Mouse (Mus musculus): ENCODE results near the gene Tsc2. TPM values are rescaled to one million over a fixed set of nuclear protein-coding genes. Genes with fewer than 3 reads are reported as not detected.
A peak's percentile ranks its signal among the peaks of the same experiment; 100 is the strongest.

Gene Tsc2
- polyA plus RNA-seq, 1 experiment = 152 TPM

DNA sequence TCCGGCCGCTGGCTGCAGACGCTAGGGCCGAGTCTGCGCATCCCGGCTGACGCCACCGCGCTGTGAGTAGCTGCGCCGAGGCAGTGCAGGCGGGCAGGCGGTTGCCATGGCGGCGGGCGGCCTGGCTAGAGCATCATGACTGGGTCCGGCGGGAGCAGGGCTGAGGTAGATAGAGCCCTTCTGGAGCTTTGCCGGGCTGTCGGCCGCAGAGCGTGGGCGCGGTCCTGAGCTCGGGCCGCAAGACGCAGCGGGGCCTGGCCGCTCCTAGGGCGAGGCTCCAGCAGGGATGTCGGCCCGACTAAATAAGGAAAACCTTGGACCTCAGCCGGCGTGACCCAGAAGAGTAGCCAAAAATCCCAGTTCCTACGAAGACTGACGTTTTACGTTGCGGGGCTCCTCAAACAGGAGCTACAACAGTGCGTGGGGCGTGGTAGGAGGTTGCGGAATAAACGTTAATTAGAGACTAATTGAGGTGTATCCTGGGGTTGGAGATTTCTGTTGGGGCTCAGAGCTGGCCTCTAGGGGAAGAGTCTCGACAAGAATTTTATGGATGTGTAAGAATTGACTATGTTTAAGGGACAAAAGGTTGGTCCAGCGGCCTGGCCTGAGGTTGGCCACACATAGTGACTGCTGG is 81.9 kb downstream of the Tsc2 start:
- H3K27ac ChIP-seq (ENCODE audit: insufficient read depth, low read depth, low read length) = peak overlapping the region; percentile 63
- DNase-seq = peak; percentile 77
- H3K4me1 ChIP-seq (ENCODE audit: control insufficient read depth, insufficient read depth, low read length) = peaks cover 7% of the 10 kb centered on the region; the same call in 1 of the 2 replicates
- no peaks in the 10 kb centered on the region for H3K36me3 ChIP-seq (ENCODE audit: control insufficient read depth, insufficient read depth, low read length)
- TF ChIP-seq POLR2A (IDR thresholded peaks at IDR 0.05; ENCODE audit: low read depth, low read length) (no peak), CTCF (conservative IDR thresholded peaks at IDR 0.05; ENCODE audit: insufficient read depth, insufficient read length, low read depth, low read length) (no peak)
- 2% methylated on average over 44 of the region's 44 CpGs for WGBS
- no peaks in the 10 kb centered on the region for H3K27me3 ChIP-seq (replicated peaks; ENCODE audit: control insufficient read depth, insufficient read depth, low read length)
- H3K4me3 ChIP-seq (ENCODE audit: insufficient read depth, low read depth, low read length) = peak overlapping the region; percentile 77

DNA sequence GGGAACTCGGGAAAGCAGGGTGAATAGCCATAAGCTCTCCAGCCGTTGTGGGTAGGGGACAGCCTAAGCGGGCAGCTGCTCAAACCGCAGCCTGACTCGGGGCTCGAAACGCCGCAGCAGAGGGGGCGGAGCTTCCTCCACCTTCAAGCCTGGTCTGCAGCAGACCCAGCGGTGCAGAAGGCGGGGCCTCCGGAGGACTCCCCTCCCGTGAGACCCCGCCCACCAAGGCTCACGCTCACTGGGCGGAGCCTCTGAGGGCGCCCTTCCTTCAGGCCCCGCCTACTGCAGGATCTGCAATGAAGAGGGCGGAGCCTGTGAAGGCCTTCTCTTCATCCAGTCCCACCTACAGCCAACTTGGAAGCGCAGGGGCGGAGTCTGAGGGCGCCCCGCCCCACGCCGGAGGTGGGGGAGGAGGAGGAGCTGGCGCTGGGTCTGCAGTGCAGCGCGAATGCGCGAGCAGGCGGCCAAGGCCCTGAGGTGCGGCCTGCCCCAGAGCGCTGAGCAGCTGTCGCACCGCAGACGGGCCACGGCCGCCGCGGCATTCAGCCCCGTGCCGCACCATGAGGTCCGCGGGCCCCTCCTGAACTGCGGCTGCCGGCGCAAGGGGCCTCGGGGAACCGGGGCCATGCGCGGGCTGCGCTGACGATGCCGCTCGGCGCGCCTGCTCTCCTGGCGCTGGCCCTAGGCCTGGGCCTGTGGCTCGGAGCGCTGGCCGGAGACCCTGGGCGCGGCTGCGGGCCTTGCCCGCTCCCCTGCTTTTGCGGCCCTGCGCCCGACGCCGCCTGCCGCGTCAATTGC is 82.6 kb downstream of the Tsc2 start, which contains the start of gene Pkd1:
Gene Pkd1 (plus strand): TSS at position 217 of the 798 bp plus-strand sequence.
- Histone ChIP-seq H3K4me1 (ENCODE audit: control insufficient read depth, insufficient read depth, low read length) (peaks cover 7% of the 10 kb centered on the region; the same call in 1 of the 2 replicates), H3K27ac (ENCODE audit: insufficient read depth, low read depth, low read length) (peak within 1 kb of the TSS; percentile 84), H3K36me3 (ENCODE audit: control insufficient read depth, insufficient read depth, low read length) (no peaks in the 10 kb centered on the region), H3K27me3 (replicated peaks; ENCODE audit: control insufficient read depth, insufficient read depth, low read length) (no peaks in the 10 kb centered on the region), H3K4me3 (ENCODE audit: insufficient read depth, low read depth, low read length) (peak within 1 kb of the TSS; percentile 77)
- under 1% methylated on average over 70 of the region's 72 CpGs for WGBS
- TF ChIP-seq CTCF (conservative IDR thresholded peaks at IDR 0.05; ENCODE audit: insufficient read depth, insufficient read length, low read depth, low read length) (no peak), POLR2A (IDR thresholded peaks at IDR 0.05; ENCODE audit: low read depth, low read length) (peak; percentile 90)
- DNase-seq = peak; percentile 100

DNA sequence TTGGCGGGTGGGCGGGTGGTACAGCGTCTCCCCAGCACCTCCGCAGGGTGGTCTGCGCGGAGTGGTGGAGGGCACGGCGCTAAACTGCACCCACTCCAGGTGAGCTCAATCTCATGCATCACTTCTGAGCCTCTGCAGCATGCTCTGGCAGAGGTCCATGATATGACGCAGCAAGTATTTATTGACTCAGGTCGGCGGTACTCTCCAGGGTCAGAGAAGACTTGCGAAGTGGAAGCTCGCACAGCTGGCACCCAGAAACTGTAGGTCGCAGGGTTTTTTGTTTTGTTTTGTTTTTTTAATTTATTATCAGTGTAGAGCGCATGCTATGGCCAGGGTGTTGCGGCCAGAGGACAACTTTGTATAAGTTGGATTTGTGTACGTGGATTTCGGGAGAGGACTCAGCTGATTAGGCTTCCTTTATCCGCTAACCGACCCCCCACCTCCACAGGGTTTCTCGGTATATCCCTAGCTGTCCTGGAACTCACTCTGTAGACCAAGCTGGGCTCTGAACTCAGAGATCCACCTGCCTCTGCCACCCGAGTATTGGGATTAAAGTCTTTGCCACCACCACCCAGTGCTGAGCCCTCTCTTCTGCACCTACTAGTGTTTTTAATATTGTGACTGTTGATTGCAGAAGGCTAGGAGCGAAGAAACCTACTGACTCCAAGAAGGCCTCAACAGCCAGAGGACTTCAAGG is 83.4 kb downstream of the Tsc2 start:
- TF ChIP-seq POLR2A (IDR thresholded peaks at IDR 0.05; ENCODE audit: low read depth, low read length) (no peak), CTCF (conservative IDR thresholded peaks at IDR 0.05; ENCODE audit: insufficient read depth, insufficient read length, low read depth, low read length) (no peak)

DNA sequence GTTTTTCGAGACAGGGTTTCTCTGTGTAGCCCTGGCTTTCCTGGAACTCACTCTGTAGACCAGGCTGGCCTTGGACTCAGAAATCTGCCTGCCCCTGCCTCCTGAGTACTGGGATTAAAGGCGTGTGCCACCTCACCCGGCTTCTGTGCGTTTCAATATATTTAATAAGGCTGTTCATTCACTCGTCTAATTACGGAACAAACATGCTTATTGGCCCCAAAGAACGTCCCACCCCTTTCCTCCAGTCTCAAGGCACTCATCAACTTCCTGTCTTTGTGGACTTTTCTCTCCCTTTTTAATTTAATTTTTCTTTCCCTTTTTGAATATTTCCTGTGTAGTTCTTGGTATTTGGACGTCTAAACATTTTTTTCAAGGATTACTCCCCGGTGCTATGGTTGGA is 84.0 kb downstream of the Tsc2 start:
- Histone ChIP-seq H3K4me1 (ENCODE audit: control insufficient read depth, insufficient read depth, low read length) (peaks cover 7% of the 10 kb centered on the region; the same call in 1 of the 2 replicates), H3K27me3 (replicated peaks; ENCODE audit: control insufficient read depth, insufficient read depth, low read length) (no peaks in the 10 kb centered on the region), H3K36me3 (ENCODE audit: control insufficient read depth, insufficient read depth, low read length) (no peaks in the 10 kb centered on the region), H3K4me3 (ENCODE audit: insufficient read depth, low read depth, low read length) (peak overlapping the region; percentile 60; the same call in 1 of the 2 replicates), H3K27ac (ENCODE audit: insufficient read depth, low read depth, low read length) (peak overlapping the region; percentile 84)
- WGBS = 13% methylated on average over 9 of the region's 9 CpGs
- TF ChIP-seq CTCF (conservative IDR thresholded peaks at IDR 0.05; ENCODE audit: insufficient read depth, insufficient read length, low read depth, low read length) (no peak), POLR2A (IDR thresholded peaks at IDR 0.05; ENCODE audit: low read depth, low read length) (no peak)
- peak; percentile 68 for DNase-seq

More for the DNA sequence above, 83.4 kb downstream of the Tsc2 start:
- H3K27ac ChIP-seq (ENCODE audit: insufficient read depth, low read depth, low read length) = peak overlapping the region; percentile 84
- H3K27me3 ChIP-seq (replicated peaks; ENCODE audit: control insufficient read depth, insufficient read depth, low read length) = no peaks in the 10 kb centered on the region
- peak; percentile 87 for DNase-seq
- 3% methylated on average over 23 of the region's 23 CpGs for whole genome bisulfite sequencing
- H3K36me3 ChIP-seq (ENCODE audit: control insufficient read depth, insufficient read depth, low read length) = no peaks in the 10 kb centered on the region
- peak overlapping the region; percentile 60 for H3K4me3 ChIP-seq (ENCODE audit: insufficient read depth, low read depth, low read length)
- H3K4me1 ChIP-seq (ENCODE audit: control insufficient read depth, insufficient read depth, low read length) = peaks cover 7% of the 10 kb centered on the region; the same call in 1 of the 2 replicates

DNA sequence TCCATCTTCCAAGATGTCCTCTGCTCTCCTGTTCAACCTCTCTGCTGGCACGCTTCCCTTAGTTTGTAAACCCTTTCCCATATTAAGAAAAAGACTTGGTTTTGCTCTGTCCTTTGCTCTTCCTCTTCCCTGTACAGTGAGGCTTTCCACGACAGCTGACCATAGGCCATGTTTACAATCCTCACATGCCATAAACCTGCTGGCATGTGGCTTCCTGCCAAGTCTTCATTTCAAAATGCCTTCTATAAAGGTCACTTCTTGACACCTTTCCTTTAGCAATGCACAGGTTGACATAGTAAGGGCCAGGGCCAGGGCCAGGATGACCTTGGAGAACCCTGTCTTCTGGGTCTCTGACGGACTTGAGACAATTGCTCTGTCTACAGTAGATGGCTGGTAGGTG is 86.2 kb downstream of the Tsc2 start:
- peak; percentile 37 for DNase-seq
- Histone ChIP-seq H3K36me3 (ENCODE audit: control insufficient read depth, insufficient read depth, low read length) (no peaks in the 10 kb centered on the region), H3K27me3 (replicated peaks; ENCODE audit: control insufficient read depth, insufficient read depth, low read length) (no peaks in the 10 kb centered on the region), H3K4me3 (ENCODE audit: insufficient read depth, low read depth, low read length) (no peak overlapping the region), H3K27ac (ENCODE audit: insufficient read depth, low read depth, low read length) (no peak overlapping the region), H3K4me1 (ENCODE audit: control insufficient read depth, insufficient read depth, low read length) (peaks cover 4% of the 10 kb centered on the region; the same call in 1 of the 2 replicates)
- no peak for TF ChIP-seq CTCF (conservative IDR thresholded peaks at IDR 0.05; ENCODE audit: insufficient read depth, insufficient read length, low read depth, low read length)
- no peak for TF ChIP-seq POLR2A (IDR thresholded peaks at IDR 0.05; ENCODE audit: low read depth, low read length)
- 61% methylated on average over 3 of the region's 3 CpGs for WGBS

Other genes with a start within 250 kb of the Tsc2 start
- 73.0 and 76.9 TPM in 2 replicates for gene Rnps1, start 218.1 kb downstream of the Tsc2 start, polyA plus RNA-seq (2012; rRNA removed)
- gene Eci1, start 206.0 kb downstream of the Tsc2 start, polyA plus RNA-seq (2012; rRNA removed) = 196 and 222 TPM in 2 replicates
- 7.6 and 8.8 TPM in 2 replicates for gene Dnase1l2, start 189.5 kb downstream of the Tsc2 start, polyA plus RNA-seq (2012; rRNA removed)
- gene E4f1, start 162.3 kb downstream of the Tsc2 start, polyA plus RNA-seq (2012; rRNA removed) = 63.7 and 72.8 TPM in 2 replicates
- gene Pgp, start 162.2 kb downstream of the Tsc2 start, polyA plus RNA-seq (2012; rRNA removed) = 38.7 and 46.5 TPM in 2 replicates
- gene Bricd5, start 158.7 kb downstream of the Tsc2 start, polyA plus RNA-seq (2012; rRNA removed) = 0.56 and 0.96 TPM in 2 replicates
- 26.1 and 32.1 TPM in 2 replicates for gene Mlst8, start 153.6 kb downstream of the Tsc2 start, polyA plus RNA-seq (2012; rRNA removed)
- gene Caskin1, start 144.0 kb downstream of the Tsc2 start, polyA plus RNA-seq (2012; rRNA removed) = 0.52 and 0.80 TPM in 2 replicates
- gene Traf7, start 104.7 kb downstream of the Tsc2 start, polyA plus RNA-seq (2012; rRNA removed) = 108 and 124 TPM in 2 replicates
- 0.56 and 0.58 TPM in 2 replicates for gene Rab26, start 98.4 kb downstream of the Tsc2 start, polyA plus RNA-seq (2012; rRNA removed)
- 34.6 and 42.9 TPM in 2 replicates for gene Pkd1, start 82.8 kb downstream of the Tsc2 start, polyA plus RNA-seq (2012; rRNA removed)
- gene Nthl1, start 50 bp upstream of the Tsc2 start, polyA plus RNA-seq (2012; rRNA removed) = 13.6 and 15.8 TPM in 2 replicates
- gene Slc9a3r2, start 17.7 kb upstream of the Tsc2 start, polyA plus RNA-seq (2012; rRNA removed) = 111 and 123 TPM in 2 replicates
- gene Npw, start 25.8 kb upstream of the Tsc2 start, polyA plus RNA-seq (2012; rRNA removed) = not detected in 2 replicates
- 44.3 and 57.6 TPM in 2 replicates for gene Zfp598, start 37.1 kb upstream of the Tsc2 start, polyA plus RNA-seq (2012; rRNA removed)
- gene Syngr3, start 57.3 kb upstream of the Tsc2 start, polyA plus RNA-seq (2012; rRNA removed) = 1.5 and 2.2 TPM in 2 replicates
- 29.8 and 34.7 TPM in 2 replicates for gene Gfer, start 63.5 kb upstream of the Tsc2 start, polyA plus RNA-seq (2012; rRNA removed)
- gene Noxo1, start 63.6 kb upstream of the Tsc2 start, polyA plus RNA-seq (2012; rRNA removed) = 5.6 and 7.1 TPM in 2 replicates
- 48.6 and 49.4 TPM in 2 replicates for gene Tbl3, start 75.0 kb upstream of the Tsc2 start, polyA plus RNA-seq (2012; rRNA removed)
- 0.16 and 0.91 TPM in 2 replicates for gene Rnf151, start 85.4 kb upstream of the Tsc2 start, polyA plus RNA-seq (2012; rRNA removed)
- gene Rps2, start 85.5 kb upstream of the Tsc2 start, polyA plus RNA-seq (2012; rRNA removed) = 2,444 and 2,611 TPM in 2 replicates
- 626 and 656 TPM in 2 replicates for gene Ndufb10, start 91.8 kb upstream of the Tsc2 start, polyA plus RNA-seq (2012; rRNA removed)
- 0.38 and 4.7 TPM in 2 replicates for gene Rpl3l, start 95.2 kb upstream of the Tsc2 start, polyA plus RNA-seq (2012; rRNA removed)
- 169 and 209 TPM in 2 replicates for gene Msrb1, start 104.0 kb upstream of the Tsc2 start, polyA plus RNA-seq (2012; rRNA removed)
- 7.4 and 11.9 TPM in 2 replicates for gene Hs3st6, start 120.4 kb upstream of the Tsc2 start, polyA plus RNA-seq (2012; rRNA removed)
- gene Meiob, start 171.7 kb upstream of the Tsc2 start, polyA plus RNA-seq (2012; rRNA removed) = not detected in 2 replicates
- gene Hagh, start 207.5 kb upstream of the Tsc2 start, polyA plus RNA-seq (2012; rRNA removed) = 636 and 727 TPM in 2 replicates
- 103 and 123 TPM in 2 replicates for gene Fahd1, start 217.7 kb upstream of the Tsc2 start, polyA plus RNA-seq (2012; rRNA removed)
- gene Igfals, start 233.4 kb upstream of the Tsc2 start, polyA plus RNA-seq (2012; rRNA removed) = 50.6 and 77.3 TPM in 2 replicates

Measured in kidney, adult 2 months (tissue).